Mouse (Mus musculus): Measurements from ENCODE around the gene Slc22a13.

Slc22a13 gene

GRCm38 (mm10) chr9:119199151-119199861 is 9.6 kb downstream of the Slc22a13 start:
- no peak for DNase-seq (ENCODE audit: low spot score)

- no peak for DNase-seq (ENCODE audit: low spot score)
Observed at GRCm38 (mm10) chr9:119192202-119192990, 16.5 kb downstream of the Slc22a13 start.

- DNase-seq (ENCODE audit: low spot score) = no peak
Observed at GRCm38 (mm10) chr9:119181241-119181728, 27.6 kb downstream of the Slc22a13 start.

GRCm38 (mm10) chr9:119179292-119179691 is 29.6 kb downstream of the Slc22a13 start:
- no peak for DNase-seq (ENCODE audit: low spot score)

GRCm38 (mm10) chr9:119167608-119168007 is 41.3 kb downstream of the Slc22a13 start:
- DNase-seq (ENCODE audit: low spot score) = no peak

GRCm38 (mm10) chr9:119165548-119165947 is 43.4 kb downstream of the Slc22a13 start:
- DNase-seq (ENCODE audit: low spot score) = no peak

- no peak for DNase-seq (ENCODE audit: low spot score)
Observed at GRCm38 (mm10) chr9:119164743-119165142, 44.2 kb downstream of the Slc22a13 start.

GRCm38 (mm10) chr9:119160689-119161088 is 48.2 kb downstream of the Slc22a13 start:
- DNase-seq (ENCODE audit: low spot score) = no peak

- no peak for DNase-seq (ENCODE audit: low spot score)
Observed at GRCm38 (mm10) chr9:119158861-119159260, 50.0 kb downstream of the Slc22a13 start, which contains the start of gene Gm47289. TSS of gene Gm47289 (plus strand) at chr9:119159161.

- DNase-seq (ENCODE audit: low spot score) = peak; percentile 24
Observed at GRCm38 (mm10) chr9:119156278-119157201, 52.4 kb downstream of the Slc22a13 start, which contains the start of gene Acaa1b. TSS of gene Acaa1b (minus strand) at chr9:119157093.

GRCm38 (mm10) chr9:119155826-119156225 is 53.1 kb downstream of the Slc22a13 start:
- DNase-seq (ENCODE audit: low spot score) = no peak

GRCm38 (mm10) chr9:119155416-119155815 is 53.5 kb downstream of the Slc22a13 start:
- DNase-seq (ENCODE audit: low spot score) = no peak

GRCm38 (mm10) chr9:119151751-119152150 is 57.1 kb downstream of the Slc22a13 start:
- DNase-seq (ENCODE audit: low spot score) = no peak

GRCm38 (mm10) chr9:119149601-119150000 is 59.3 kb downstream of the Slc22a13 start:
- no peak for DNase-seq (ENCODE audit: low spot score)

- no peak for DNase-seq (ENCODE audit: low spot score)
Observed at GRCm38 (mm10) chr9:119146098-119146770, 62.7 kb downstream of the Slc22a13 start.

GRCm38 (mm10) chr9:119145638-119146037 is 63.3 kb downstream of the Slc22a13 start:
- DNase-seq (ENCODE audit: low spot score) = no peak

GRCm38 (mm10) chr9:119145137-119145536 is 63.8 kb downstream of the Slc22a13 start:
- no peak for DNase-seq (ENCODE audit: low spot score)

- no peak for DNase-seq (ENCODE audit: low spot score)
Observed at GRCm38 (mm10) chr9:119144696-119145095, 64.2 kb downstream of the Slc22a13 start.

- no peak for DNase-seq (ENCODE audit: low spot score)
Observed at GRCm38 (mm10) chr9:119143372-119143771, 65.5 kb downstream of the Slc22a13 start.
